Mouse (Mus musculus) adrenal gland, postnatal 25 days (tissue): ENCODE results near the gene Eef1e1. TPM values are rescaled to one million over a fixed set of nuclear protein-coding genes. Genes with fewer than 3 reads are reported as not detected.
"Not testable (repeated sequence)": the region's sequence is repeated elsewhere in the genome, so short reads cannot be mapped to it uniquely, and the experiment has no call there.

ENCODE experiments used
- DNase-seq: peaks from one replicate; pipeline ENCODE4 v3.0.0; 2021; ENCODE audit warnings: mixed read lengths
- long read RNA-seq: library from polyadenylated mRNA; stranded (forward); transcript quantifications from one replicate; pipeline ENCODE4 v2.0.0, GENCODE M21; 2021
- total RNA-seq: library from RNA; stranded (reverse); gene quantifications from 2 replicates; pipeline ENCODE4 v1.2.3, GENCODE M21; 2021

Gene Eef1e1
- 30.4 and 36.9 TPM in 2 replicates for total RNA-seq
- long read RNA-seq, transcript Eef1e1-201 (4 exons, 2,553 nt) = major isoform, 38 of 40 reads
- long read RNA-seq, partial matches to known transcripts = 0 of 40 reads
- long read RNA-seq, other reads (novel, unspliced or antisense) = 0 of 40 reads

- DNase-seq = peak; percentile 95
These were observed at the start of gene Eef1e1 for GRCm38 (mm10) chr13:38658528-38659280. TSS of gene Eef1e1 (minus strand) at chr13:38659058.

- no peak for DNase-seq
These were observed 32.0 kb upstream of the Eef1e1 start for GRCm38 (mm10) chr13:38690845-38691244.

DNA sequence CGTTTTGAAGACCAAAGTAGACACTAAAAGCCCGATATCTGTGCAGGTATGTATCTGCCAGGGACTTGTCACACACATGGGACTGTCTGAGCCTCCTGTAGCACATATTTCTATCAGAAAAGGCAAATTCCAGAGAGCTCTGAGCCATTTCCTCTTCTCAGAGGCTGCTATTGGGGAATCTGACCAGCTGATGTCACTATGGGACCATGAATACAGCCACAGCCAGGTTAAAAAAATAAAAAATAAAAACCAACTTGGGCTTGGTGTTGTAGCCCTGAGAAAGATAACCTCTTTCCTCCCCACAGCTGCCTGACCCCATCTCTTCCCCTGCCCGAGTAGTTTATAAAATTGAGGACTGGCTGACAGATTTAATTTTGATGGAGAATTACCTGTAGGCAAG, 31.2 kb upstream of the Eef1e1 start:
- DNase-seq = no peak

DNA sequence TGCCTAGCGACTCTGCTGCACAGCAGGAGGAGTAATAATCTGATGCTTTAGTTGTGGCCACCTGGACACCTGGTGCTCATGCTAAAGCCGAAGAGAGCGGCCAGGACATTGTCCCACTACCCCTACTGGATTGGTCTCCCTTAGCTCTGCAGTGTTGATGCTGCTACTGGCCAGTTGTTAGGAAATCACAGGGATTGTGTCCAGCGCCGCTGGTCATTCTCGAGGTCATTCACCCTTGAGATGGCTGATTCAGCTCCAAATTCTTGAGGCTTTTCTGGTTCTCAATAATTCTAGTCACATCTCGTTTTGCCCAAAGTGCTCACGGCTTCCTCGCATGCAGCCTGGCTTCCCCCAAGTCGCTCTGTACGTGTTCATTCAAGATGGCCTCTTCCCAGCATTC, 29.9 kb upstream of the Eef1e1 start:
- no peak for DNase-seq

- no peak for DNase-seq
These were observed 13.5 kb upstream of the Eef1e1 start for GRCm38 (mm10) chr13:38672336-38672735.

DNA sequence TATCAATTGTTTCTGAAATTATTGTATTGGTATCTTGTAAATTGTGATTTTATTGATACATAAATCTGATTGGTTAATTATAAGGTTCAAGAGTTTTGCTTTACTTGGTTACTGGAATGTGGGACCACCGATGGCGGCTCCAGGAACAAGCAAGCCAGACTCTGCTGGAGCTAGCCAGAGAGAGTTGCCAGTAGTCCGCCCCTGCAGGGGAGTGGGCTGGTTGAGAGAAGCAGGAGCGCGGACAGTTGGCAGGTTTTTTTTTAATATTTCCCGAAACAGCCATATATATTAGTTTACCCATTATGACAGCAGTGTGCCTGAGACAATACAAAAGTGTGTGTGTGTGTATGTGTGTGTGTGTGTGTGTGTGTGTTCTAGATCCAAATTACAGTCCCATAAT, 12.6 kb upstream of the Eef1e1 start:
- DNase-seq = not testable (repeated sequence)

- DNase-seq = no peak
These were observed 11.2 kb upstream of the Eef1e1 start for GRCm38 (mm10) chr13:38670051-38670450.

GRCm38 (mm10) chr13:38668514-38668913, 9.7 kb upstream of the Eef1e1 start:
- DNase-seq = peak; percentile 54

- DNase-seq = no peak
These were observed 5.9 kb upstream of the Eef1e1 start for GRCm38 (mm10) chr13:38664753-38665152.

DNA sequence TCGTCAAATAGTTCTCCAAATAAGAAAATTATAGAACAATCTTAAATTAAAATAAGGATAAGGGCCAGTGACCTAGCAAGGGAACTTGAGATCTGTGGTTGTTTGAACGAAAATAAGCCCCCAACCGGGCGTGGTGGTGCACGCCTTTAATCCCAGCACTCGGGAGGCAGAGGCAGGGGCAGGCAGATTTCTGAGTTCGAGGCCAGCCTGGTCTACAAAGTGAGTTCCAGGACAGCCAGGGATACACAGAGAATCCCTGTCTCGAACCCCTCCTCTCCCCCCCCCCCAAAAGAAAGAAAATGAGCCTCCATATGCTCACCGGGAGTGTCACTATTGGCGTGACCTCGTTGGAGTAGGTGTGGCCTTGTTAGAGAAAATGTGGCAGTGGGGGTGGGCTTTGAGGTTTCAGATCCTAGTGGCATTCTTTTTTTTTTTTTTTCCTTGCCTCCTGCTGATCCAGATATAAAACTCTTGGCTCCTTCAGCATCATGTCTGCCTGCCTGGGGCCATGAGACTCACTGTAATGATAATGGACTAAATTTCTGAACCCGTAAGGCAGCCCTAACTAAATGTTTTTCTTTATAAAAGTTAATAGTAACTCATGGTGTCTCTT, 772 bp upstream of the Eef1e1 start:
- no peak for DNase-seq

DNA sequence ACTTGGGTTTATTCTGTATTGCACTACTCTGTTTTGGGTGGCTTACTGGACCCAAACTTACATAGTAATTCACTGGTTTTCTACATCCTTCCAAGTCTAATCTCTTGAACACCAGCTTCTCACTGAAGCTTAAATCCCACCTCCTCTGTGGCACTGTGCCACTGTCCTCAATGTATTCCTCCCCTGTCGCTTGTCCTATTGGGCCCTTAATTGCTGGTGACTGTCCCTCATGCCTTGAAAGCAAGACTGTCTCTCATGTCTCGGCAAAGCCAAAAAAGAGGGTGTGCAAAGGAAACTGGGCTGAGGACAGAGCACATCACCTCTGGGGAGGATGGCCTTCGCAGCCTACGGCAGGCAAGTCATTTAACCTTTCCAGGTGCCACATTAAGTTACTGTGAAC, 993 bp downstream of the Eef1e1 start:
- DNase-seq = no peak

GRCm38 (mm10) chr13:38650292-38650691, 8.6 kb downstream of the Eef1e1 start:
- no peak for DNase-seq

- no peak for DNase-seq
These were observed 9.8 kb downstream of the Eef1e1 start for GRCm38 (mm10) chr13:38649069-38649468.

DNA sequence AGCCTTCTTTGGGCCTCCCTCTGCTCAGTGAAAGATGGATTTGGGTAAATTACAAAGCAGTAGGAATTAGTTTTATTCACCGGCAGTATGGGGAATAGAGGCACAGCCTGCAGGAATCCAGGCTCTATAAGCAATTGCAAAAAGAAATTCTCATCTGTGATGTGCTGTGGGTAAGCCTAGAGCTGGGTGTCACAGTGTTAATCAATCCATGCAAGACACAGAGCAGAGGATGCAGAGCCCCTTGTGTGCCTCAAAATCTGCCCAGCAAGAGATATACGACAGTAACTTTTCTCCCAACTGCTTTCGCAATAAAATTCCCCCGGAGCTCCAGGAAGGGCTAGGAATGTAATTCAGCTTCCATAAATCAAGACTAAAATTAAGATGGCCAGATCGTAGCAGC, 17.4 kb downstream of the Eef1e1 start:
- no peak for DNase-seq

- no peak for DNase-seq
These were observed 17.9 kb downstream of the Eef1e1 start for GRCm38 (mm10) chr13:38640961-38641360.

DNA sequence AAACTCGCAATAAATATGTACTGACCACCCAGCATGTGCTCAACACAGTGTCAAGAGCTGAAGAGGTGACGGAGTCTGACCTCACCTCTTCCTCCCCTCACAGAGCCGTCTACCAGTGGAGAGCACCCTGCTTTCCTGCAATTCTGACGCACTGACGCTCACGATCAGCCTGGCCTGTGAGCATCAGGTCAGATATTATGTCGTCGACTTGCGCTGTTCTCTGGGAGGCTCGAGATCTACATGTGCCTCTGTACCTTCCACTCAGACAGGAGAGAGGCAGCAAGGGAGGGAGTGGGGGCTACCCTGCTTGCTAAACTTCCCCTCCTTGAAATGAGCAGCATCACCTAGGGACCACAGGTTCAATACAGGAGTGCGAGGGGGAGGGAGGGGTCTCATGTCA, 20.2 kb downstream of the Eef1e1 start:
- no peak for DNase-seq

- DNase-seq = peak; percentile 96
These were observed 24.0 kb downstream of the Eef1e1 start, which contains the start of gene Bloc1s5 for GRCm38 (mm10) chr13:38634800-38635269. TSS of gene Bloc1s5 (minus strand) at chr13:38635109.

- no peak for DNase-seq
These were observed 24.5 kb downstream of the Eef1e1 start for GRCm38 (mm10) chr13:38634256-38634799.

DNA sequence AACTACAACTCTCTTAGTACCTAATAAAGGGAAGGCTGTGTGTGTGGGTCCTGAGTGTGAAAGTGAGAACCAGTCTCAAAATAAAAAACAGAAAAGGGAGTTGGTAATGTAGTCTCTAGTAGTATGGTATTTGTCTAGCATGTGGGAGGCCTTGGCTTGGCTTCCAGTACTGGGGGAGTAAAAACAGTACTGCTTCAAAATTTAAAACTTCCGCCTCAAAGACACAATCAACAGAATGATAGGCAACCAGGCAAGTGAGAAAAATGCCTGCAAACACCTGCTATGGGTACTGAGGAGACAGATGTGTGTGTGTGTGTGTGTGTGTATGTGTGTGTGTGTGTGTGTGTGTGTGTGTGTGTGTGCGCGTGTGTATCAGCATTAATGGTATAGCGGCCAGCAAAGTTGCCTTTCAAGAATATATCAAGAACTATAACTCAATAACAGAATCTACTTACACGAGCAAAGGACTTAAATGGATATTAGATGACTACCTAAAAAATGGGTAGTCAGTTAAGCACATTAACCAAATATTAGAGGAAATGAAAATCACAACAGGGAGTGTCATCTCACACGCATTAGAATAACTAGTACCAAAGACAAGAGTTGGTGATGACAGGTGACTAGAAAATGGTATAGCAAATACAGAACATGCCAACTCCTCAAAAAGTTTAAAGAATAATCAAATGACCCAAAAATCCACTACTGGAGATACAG, 25.4 kb downstream of the Eef1e1 start:
- DNase-seq = no peak

GRCm38 (mm10) chr13:38632556-38632955, 26.3 kb downstream of the Eef1e1 start:
- no peak for DNase-seq

GRCm38 (mm10) chr13:38626229-38626525, 32.7 kb downstream of the Eef1e1 start:
- DNase-seq = no peak

GRCm38 (mm10) chr13:38625492-38626228, 33.2 kb downstream of the Eef1e1 start:
- peak; percentile 49 for DNase-seq
